Mouse (Mus musculus): ENCODE results near the gene Camta1.

Camta1 gene

DNA sequence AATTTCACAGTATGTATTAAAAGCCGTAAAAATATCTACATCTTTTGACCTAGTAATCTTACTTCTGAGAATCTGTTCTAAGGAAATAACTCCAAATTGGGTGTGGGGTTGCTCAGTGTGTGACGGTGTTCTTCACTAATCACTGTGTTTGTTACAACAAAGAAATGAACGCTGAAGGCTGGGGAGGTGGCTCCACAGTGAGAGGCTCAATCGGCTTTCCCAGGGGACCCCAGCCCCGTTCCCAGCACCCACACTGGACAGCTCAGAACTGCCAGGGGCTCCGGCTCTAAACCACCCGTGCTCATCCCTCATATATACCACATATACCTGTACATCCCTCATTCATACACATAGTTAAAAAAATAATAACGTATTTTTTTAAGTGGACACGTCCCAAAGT, 1.8 kb upstream of the Camta1 start:
- in situ Hi-C loops (cut with MboI; ENCODE audit: unreplicated experiment in 2 of 2): loop anchor here (5.0 to 10.0 kb wide), 3 partner anchors 69 to 806 kb away; partner anchors contain the start of genes Dnajc11 (in 2 of the 2) and Vamp3 (in 1 of the 2)

DNA sequence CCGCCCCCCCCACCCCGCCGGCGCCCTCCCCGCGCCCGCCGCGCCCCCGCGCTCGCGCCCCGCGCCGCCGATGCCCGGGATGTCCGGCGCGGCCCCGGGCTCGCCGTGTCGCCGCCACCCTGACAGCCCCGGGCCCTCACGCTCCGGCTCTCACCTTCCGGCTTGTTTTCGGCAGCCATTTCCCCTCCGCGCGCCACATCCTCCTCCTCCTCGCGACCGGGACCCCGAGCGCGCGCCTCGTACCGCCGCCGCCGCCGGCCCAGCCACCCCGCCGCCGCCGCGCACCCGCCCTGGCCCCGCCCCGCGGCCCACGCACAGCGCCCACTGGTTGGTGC, 238 bp downstream of the Camta1 start:
- in situ Hi-C loops (cut with MboI; ENCODE audit: unreplicated experiment in 2 of 2): loop anchor here (5.0 to 10.0 kb wide), 3 partner anchors 71 to 804 kb away; partner anchors contain the start of genes Dnajc11 (in 2 of the 2) and Vamp3 (in 1 of the 2)

DNA sequence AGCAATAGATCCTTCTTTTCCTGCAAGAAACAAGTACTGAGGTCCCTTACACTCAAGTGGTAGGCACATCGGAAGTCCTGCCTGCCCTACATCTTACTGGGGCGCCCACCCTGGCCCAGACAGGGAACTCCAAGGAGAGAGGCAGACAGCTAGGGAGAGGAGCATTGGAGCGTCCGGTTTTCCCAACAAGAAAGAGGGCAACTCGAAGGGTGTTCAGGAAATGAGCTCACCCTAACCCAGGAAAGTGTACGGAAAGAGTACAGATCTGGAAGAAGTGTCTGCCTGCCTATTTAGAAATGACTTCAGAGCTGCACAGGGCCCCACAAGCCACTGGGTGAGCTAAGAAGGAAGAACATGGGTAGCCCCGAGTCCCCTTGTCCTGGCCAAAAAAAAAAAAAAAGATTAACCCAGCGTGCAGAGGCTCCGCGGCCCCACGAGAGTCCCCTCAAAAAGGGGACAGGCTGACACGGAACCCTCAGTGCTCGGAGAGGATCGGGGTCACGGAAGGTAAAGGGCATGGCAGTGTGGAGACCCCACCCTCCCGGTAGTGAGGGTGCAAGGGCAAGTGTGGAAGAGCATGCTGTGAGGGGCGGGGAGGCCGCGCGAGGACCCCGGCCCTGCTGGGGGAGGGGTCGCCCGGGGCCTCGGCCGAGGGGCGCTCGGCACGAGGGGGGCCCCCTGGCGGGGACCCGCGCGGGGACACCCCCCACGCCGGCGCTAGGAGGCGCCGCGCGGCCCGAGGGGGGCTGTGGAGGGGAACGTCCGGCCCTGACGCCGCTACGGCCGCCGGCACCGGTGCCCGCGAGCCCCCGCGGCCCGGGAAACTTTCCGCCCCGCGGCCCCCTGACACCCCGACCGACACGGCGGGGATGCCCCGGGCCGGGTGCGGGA, 990 bp downstream of the Camta1 start:
- in situ Hi-C loops (cut with MboI; ENCODE audit: unreplicated experiment in 2 of 2): loop anchor here (5.0 to 10.0 kb wide), 3 partner anchors 72 to 803 kb away; partner anchors contain the start of genes Dnajc11 (in 2 of the 2) and Vamp3 (in 1 of the 2)

DNA sequence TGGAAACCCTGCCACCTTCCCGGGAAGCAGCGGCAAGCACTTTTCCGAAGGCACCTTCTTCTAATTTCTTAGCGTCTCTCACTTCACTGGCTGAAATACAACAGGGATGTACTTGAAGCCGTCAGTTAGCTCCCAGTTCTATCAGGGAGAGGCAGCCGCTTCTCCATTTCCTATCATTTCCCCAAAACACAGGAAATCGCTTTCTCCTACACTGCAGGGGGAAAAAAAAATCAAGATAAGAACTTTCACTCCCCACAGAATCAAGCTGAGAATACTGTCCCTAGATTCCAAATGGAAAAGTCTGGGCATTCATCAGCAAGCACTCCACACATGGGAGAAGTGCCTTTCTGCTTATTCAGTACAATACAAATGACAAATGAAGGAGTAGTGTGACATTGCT, 2.4 kb downstream of the Camta1 start:
- in situ Hi-C loops (cut with MboI; ENCODE audit: unreplicated experiment in 2 of 2): loop anchor here (10.0 kb wide), 2 partner anchors 244 to 574 kb away; no protein-coding TSS in a partner anchor

DNA sequence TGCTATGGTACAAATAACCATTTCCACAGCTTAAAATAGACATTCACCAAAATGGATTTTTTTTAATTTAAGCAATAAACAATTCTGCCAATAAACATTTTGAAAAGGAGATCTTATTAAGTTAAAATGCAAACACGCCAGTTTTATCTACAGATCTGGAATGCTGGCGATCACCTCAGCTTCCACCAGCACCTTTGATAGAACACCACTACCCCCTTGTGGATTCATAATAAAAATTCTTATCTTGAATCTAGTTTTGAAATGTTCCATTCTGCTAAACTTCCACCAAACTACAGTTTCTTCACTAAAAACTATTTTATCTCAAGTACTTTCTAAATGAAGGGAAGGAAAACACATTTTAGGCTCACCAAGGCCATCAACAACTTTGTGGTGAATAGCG, 7.7 kb downstream of the Camta1 start:
- in situ Hi-C loops (cut with MboI; ENCODE audit: unreplicated experiment in 2 of 2): loop anchor here (5.0 to 10.0 kb wide), 8 partner anchors 112 to 887 kb away; no protein-coding TSS in a partner anchor

DNA sequence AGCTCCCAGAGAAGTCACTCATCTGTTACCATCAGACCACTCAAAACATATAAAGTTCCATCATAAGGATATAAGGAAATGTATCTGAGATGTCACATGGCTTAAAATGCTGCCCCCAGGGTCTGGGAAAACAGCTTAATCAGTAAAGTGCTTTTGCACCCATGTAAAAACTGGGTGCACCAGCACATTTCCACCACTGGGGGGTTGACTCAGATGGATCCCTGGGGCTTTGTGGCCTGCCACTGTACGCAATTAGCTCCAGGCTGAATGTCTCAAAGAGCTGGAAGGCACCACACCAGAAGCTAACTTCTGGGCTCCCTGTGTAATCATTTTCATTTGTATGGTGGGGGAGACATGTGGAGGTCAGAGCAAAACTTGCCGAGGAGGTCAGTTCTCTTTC, 10.5 kb downstream of the Camta1 start:
- in situ Hi-C loops (cut with MboI; ENCODE audit: unreplicated experiment in 2 of 2): loop anchor here (5.0 to 10.0 kb wide), 8 partner anchors 109 to 884 kb away; no protein-coding TSS in a partner anchor

DNA sequence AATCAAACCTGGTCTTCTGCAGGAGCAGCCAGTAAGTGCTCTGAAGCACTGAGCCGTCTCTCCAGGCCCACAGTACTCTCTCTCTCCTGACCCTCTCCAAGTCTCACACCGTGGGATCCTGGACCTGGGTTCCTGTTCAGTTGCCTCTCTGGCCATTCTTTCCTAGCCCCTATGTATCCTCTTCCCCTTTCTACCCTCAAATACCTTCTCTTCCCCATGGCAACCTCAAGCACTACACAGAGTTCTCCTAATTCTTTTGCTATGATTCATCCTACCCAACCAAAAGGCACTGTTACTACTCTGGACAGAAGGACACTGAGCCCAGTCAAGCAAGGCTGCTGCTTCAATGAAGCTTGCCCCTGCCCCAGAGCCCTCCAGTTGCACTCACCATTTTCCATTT, 19.1 kb downstream of the Camta1 start:
- in situ Hi-C loops (cut with MboI; ENCODE audit: unreplicated experiment in 2 of 2): no loop called here

DNA sequence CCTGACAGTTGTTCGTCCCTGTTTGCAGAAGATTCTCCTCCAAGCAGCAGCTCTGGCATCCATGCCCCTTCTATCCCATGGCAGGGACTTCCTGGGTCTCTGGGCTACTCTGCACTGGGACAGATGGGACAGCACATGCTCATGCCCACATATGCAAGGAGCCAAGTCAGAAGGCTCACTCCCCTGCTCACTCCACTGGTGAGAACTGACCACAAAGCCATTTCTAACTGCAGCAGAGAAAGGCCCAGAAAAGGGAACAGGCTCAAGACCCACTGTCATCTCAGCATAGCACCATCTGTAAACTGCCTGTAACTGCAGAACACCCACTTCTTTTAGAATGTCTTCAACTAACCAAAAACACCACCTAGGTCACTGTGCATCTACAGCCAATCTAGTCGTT, 23.2 kb downstream of the Camta1 start:
- in situ Hi-C loops (cut with MboI; ENCODE audit: unreplicated experiment in 2 of 2): no loop called here

DNA sequence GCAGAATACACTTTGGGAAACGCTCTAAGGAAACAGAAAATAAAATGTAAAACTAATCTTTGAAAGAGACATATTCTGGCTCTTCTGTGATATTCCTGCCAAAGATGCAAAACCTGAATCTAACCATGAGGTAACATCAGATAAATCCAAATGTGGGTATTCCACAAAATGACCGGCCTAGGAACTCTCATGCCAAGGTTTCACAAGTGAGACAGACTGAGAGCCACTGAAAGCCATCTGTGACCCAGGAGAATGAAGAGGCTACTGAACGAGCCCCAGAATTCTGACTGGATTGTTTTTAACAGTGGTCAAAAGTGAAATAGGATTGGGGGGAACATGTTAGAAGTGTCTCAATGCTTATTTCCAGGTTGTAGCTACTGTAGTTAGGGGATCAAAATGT, 25.8 kb downstream of the Camta1 start:
- in situ Hi-C loops (cut with MboI; ENCODE audit: unreplicated experiment in 2 of 2): no loop called here

DNA sequence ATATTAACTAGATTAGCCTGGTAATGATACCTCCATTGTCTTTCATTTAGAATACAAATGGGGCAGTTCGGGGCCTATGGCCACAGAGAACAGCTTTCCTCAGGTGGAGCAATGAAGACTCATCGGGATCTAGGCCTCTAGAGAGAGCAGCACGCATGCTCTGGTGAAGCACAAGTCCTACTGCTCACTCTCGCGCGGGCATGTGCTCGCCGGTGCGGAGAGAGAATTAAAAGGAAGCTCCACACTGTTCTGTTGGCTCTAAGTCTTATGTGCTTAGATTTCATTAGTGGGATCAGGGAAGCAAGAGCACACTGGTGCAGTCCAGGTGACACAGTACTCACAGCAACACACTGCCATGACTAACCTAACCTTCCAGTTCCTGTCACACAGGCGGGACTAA, 27.1 kb downstream of the Camta1 start:
- in situ Hi-C loops (cut with MboI; ENCODE audit: unreplicated experiment in 2 of 2): no loop called here

DNA sequence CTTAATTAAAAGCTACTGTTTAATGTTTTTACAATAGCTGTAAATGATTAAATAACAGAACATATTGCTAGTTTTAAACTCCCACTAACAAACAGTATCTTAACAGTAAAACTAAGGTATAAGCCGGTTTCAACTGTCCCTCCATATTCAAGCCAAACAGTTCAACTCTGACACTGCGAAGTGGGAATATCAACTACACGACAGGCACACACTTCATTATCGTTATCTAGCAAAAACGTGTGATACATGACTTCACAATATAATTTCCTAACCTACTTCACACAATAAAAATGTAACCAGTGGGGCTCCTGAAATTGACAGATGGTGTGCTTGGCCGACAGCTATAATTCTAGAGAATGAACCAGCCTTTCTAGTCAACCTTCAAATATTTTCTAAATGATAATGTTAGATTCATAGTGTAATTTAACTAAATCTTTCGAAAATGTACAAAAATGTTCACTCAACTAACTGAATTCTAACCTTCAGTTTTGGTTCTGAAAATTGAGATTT, 27.7 kb downstream of the Camta1 start:
- in situ Hi-C loops (cut with MboI; ENCODE audit: unreplicated experiment in 2 of 2): no loop called here

DNA sequence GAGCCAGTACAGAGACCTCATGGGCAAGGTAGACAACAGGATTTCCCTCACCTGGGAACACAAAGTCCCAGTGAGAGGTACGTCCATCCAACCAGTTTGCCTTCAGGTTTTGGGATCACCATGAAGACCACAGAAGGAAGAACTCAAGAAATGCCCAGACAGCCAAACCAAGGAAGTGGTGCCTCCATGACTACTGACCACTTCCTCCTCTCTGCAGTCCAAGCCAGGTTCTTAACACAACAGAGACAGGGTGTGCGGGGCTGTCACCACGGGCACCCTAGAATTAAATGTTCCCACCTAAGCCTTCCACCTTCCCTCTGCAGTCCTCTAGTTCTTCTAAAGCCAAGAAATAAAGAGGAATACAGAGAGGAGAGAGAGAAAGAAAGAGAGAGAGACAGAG, 33.8 kb downstream of the Camta1 start:
- in situ Hi-C loops (cut with MboI; ENCODE audit: unreplicated experiment in 2 of 2): no loop called here

DNA sequence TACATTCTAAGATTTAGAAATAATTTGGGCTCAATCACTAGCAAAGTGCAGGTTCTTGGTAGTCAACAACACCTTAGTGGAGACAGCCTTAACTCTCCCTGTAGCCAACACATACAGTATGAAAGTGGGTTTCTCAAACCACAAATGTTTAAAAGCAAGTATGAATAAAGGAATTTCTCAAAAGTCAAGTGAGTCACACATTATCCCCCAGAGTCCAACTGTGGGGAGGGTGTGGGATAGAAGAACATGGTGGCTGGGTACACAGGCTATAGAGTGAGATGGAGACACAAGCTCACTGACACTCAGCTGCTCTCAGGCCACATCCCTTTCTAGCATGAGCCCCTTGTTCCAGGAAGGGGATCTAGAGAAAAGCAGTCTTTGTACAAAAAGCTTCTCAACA, 34.3 kb downstream of the Camta1 start:
- in situ Hi-C loops (cut with MboI; ENCODE audit: unreplicated experiment in 2 of 2): no loop called here

DNA sequence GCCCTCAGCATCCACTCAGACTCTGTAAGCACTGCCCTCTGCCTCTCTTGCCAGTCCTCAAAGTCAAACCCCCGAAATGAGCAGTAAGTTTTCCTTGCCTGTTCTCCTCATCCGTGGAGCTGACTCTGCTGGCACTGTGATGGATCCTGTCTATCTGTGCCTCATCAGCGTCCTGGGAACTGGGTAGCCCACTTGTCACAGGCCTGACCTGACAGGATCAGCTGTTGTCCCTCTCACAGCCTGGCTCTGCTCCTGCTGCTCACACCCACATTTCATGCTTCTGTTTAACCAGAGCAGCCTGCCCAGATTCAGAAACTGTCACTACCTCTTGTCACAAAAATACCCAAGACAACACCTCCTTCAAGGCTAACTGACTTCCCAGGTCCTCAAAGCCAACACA, 37.7 kb downstream of the Camta1 start:
- in situ Hi-C loops (cut with MboI; ENCODE audit: unreplicated experiment in 2 of 2): no loop called here

DNA sequence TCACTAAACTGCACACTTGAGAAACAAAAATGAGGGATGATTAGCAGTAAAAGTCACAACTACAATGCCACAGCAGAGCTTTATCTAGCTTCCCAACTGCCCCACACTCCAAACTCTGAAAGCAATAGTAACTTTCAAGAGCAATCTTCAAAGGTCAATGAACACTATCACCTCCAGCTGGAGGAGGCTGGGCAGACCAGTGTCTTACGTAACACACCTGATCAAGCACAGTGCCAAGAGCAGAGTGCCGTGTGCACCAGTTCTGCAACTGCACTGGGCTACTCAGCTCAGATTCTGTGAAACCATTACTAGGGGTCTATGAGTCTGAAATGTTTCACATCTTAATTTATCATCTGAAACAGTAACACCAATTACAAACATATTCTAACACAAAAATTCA, 38.7 kb downstream of the Camta1 start:
- in situ Hi-C loops (cut with MboI; ENCODE audit: unreplicated experiment in 2 of 2): no loop called here

DNA sequence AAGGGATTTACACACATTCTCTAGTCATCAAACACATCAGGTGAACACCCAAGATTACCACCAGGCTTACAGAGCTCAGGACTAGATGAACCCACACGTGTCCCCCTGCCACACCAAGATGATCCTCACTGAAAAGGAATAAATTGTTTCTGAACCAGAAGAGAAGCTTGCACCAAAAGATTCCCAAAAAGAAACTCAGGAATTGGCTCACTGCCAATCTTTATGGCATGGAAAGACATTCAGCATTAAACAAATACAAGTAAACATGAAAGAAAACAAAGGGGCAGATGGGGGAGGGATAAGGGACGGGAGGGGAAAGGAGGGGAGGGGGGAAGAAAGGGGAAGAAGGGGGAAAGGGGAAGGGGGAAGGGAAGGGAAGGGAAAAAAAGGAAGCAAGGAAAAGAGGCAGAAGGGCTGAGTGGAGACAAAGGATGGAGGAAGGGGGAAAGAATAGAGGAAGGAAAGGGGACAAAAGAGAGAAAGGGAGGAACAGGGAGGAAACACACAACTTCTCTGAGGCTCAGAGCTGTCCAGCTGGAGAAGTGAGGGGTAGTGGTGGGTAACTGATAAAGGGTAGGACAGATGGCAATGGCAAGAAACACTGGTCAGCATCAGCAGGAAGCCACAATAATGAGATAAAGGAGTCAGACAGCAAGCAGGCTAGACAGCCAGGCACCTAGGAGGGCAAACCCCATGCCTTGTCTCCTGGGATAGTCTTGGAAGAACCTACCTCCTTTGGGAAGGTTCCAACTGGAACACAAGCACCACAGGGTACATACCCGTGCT, 43.5 kb downstream of the Camta1 start:
- in situ Hi-C loops (cut with MboI; ENCODE audit: unreplicated experiment in 2 of 2): no loop called here

DNA sequence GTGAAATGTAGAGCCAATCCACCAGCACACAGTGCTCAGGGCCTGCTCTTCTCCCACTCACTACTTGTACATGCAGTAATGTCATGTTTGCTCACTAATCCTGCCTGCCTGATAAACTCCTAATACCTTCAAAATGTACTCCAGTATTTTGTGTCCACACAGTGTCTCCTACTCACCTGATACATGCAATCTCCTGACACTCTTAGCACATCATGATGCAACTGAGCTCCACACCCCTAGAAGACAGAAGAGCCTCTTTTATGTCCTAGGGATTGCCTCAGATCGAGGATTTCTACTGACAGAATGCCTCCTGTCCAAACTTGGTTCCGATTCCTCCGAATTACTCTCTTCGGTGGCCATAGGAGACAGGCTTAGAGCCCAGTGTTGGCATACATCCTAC, 48.0 kb downstream of the Camta1 start:
- in situ Hi-C loops (cut with MboI; ENCODE audit: unreplicated experiment in 2 of 2): no loop called here

DNA sequence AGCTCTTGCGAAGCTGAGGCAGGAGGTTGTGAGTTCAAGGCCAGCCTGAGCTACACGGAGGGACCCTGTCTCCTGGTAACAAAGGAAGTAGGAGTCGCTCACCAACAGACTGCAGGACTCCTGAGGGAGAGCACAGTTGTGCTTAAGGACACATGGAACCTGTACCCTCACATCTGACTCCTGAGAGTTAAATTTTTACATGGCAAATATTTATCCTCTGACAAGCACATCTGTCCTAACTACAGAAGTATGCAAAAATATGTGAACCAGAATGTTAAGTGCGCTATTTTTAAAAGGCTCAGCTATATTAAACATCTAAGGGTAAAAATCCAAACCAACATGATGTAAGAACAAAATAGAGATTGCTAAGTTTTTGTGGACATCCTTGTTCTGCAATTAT, 56.0 kb downstream of the Camta1 start:
- in situ Hi-C loops (cut with MboI; ENCODE audit: unreplicated experiment in 2 of 2): no loop called here

DNA sequence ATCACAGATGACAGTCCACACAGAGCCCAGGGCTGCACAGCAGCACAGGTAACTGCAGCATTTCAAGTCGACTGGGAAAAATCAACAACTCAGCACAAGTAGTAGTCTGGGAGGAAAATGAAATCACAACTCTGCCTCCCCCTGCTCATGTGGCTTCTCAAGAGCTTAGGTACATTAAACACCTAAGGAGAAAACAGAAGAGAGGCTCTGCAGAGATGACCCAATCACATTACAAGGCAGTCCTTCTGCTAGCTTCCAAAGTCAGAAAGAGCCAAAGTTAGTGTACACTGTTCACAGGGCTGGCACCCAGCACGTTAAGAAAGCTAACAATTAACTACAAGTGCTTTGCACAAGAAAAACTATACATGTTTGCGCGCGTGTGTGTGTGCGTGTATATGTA, 56.6 kb downstream of the Camta1 start:
- in situ Hi-C loops (cut with MboI; ENCODE audit: unreplicated experiment in 2 of 2): no loop called here

DNA sequence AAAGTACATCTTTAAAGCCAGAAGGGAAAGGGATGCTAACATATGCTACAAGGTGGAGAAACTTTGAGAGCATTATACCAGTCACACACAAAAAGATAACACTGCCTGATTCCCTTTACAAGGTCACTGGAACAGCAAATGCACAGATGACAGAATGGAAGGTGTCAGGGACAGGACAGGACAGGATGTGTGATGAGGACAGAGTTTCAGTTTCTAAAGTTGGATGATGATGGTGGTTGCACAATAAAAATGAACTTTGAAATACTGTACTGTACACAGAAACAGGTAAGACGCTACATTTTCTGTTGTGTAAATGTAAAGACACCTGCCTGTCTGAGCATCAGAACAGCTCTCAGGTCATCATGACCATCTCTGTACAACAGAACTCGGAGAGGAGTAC, 57.5 kb downstream of the Camta1 start:
- in situ Hi-C loops (cut with MboI; ENCODE audit: unreplicated experiment in 2 of 2): no loop called here

DNA sequence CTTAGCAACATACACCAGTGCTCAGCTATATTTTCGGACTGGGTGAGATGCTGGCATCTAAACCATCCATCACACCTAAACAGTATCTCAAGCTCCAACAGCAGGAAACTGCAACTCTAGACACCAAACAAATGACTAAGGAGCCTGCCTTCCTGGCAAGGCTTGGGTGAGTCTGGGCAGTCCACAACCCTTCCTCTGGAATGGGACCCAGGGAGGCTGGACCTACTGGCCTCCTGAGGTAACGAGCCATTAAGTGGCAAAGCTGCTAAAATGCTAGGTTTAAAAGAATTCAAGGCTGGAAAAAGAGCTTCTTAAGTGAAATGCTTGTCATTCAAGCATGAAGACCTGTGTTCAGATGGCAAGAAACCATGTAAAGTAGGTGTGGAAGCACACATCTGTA, 63.0 kb downstream of the Camta1 start:
- in situ Hi-C loops (cut with MboI; ENCODE audit: unreplicated experiment in 2 of 2): no loop called here

Measured in v-Abl transformed pro-B cells (cell line).